Mouse (Mus musculus): Measurements from ENCODE around the gene Cfap46.
"Not testable (repeated sequence)": the region's sequence is repeated elsewhere in the genome, so short reads cannot be mapped to it uniquely, and the experiment has no call there.

Cfap46 gene

DNA sequence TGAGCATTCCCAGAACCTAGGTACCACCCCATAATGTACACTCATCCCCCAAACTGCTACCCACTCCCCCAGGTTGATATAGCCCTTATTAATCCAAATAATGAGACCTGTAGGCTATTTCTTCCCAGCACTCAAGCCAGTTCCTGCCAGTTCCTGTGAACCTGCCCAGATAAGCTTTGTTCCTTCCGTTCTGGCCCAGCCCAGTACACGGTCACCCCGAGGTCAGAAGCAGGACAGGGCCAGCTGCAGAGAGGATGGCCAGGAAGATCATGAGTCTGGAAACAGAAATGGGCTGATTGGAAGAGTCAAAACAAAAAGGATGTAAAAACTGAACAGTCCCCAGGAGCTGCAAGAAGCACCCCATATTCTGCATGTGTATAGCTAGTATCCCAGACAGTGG, 20.3 kb downstream of the Cfap46 start:
- DNase-seq (ENCODE audit: low spot score), result no peak

DNA sequence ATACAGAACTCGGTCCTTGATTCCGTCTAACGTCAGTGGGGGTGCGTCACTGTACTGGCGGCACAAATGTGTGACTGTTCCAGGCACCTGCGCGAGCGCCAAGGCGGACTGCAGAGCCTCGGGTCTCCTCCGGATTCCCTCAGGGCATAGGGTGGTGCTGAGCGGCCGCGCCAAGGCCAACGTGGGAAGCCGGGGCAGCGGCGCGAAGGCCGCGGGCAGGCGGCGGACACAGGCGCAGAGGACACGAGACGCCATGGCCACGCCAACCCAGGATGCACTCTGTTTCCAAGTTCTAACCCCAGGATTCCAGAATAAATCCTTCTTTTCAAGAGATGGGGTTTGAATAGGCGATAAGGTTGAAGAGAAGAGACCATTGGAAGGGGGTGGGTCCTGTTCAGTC, 23.7 kb downstream of the Cfap46 start:
- DNase-seq (ENCODE audit: low spot score), result not testable (repeated sequence)

DNA sequence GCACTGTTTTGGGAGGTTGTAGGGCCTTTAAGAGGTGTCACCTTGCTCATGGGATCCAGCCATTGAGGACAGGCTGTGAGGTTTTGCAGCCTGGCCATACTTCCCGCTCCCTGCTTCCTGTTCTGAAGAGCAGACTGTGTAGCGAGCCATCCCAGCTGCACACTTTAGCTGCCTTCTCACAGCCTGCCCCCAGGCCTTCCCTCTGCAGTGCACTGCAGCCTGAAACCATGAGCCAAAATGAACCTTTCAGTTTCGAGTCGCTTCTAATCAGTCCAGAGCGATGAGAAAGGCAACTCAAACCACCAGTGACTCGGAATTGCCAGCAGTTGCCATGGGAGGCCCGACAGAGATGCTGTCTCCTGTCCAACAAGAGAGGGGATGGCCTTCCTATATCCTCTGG, 33.9 kb downstream of the Cfap46 start:
- DNase-seq (ENCODE audit: low spot score), result no peak

DNA sequence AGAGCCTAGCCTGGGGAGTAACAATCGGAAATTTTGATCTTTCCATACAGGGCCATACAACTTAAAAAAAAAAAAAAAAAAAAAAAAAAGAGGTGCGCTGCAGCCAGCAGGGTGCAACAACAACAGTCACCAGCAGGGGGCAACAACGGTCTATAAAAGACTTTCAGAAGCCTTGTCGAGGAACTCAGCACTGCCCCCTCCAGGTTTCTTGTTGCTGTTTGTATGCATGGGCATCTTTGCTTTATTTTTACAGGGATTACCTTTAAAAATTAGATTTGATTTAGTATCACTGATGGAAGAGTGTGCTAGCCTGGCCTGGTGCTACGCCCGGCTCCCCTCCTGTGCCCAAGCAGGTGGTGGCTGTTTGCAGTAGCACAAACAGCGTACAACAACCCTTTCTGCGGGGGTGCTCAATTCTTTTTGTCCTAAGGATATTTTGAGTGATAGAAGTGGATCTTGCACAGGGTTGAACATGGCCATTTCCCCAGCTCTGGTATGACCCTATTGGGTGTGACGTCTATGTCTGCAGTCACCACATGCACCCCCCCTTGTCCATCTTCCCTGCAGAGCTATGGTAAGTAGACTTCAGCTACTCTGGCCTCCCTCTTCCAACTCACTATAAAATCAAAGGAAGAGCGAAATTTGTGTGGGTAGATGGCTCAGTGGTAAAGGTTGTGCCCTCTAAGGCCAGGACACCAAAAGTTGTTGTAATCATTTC, 35.4 kb downstream of the Cfap46 start:
- DNase-seq (ENCODE audit: low spot score), result peak; percentile 93

DNA sequence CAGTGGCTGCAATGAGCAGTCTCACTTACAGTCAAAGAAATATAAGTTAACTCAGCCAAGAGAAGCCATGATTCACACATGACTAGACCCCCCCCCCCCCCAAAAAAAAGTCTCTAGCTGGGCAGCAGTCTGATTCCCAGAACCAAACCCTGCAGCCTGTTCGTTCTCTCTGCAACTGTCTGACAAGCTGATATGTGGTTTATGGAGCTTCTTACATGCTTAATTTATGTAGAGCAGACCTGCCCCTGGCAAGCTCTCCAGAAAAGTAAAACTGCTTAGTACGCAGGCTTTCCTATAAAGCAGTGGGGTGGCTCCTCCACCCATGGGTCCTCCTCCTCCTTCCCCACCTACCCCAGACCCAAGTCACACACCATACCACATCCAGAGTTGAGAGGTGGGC, 50.2 kb downstream of the Cfap46 start:
- DNase-seq (ENCODE audit: low spot score), result no peak

DNA sequence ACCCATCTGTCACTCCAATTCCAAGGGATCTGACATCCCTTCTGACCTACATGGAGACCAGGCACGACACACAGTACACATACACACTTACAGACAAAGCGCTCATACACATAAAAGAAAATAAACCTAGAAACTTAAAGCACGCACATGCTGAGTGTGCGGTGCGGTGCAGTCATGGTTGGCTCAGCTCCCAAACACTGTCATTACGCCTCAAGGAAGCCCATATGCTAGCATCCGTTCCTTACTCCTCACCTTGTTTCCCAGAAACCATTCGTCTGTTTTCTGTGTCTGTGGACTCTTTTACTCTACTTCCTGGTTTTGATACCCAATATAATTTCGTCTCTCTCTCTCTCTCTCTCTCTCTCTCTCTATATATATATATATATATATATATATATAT, 58.5 kb downstream of the Cfap46 start:
- no peak for DNase-seq (ENCODE audit: low spot score)

DNA sequence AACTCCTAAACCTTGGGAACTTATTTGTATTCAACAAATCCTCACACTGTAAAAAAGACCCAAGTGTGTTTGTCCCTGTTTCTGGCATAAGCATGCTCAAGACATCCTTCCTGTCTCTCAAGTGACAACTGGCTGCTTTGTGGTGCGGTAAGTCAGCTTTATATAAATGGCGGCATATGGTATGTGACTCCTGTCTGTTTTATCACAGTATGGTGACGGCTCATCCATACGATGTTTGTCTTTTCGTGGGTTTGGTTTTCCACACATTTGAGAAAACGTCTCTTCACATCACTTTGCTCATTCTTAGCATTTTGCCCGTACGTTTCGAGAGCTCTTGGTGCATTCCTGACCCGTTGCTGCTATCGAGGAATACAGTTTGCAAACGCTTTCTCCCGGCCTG, 61.0 kb downstream of the Cfap46 start:
- no peak for DNase-seq (ENCODE audit: low spot score)

DNA sequence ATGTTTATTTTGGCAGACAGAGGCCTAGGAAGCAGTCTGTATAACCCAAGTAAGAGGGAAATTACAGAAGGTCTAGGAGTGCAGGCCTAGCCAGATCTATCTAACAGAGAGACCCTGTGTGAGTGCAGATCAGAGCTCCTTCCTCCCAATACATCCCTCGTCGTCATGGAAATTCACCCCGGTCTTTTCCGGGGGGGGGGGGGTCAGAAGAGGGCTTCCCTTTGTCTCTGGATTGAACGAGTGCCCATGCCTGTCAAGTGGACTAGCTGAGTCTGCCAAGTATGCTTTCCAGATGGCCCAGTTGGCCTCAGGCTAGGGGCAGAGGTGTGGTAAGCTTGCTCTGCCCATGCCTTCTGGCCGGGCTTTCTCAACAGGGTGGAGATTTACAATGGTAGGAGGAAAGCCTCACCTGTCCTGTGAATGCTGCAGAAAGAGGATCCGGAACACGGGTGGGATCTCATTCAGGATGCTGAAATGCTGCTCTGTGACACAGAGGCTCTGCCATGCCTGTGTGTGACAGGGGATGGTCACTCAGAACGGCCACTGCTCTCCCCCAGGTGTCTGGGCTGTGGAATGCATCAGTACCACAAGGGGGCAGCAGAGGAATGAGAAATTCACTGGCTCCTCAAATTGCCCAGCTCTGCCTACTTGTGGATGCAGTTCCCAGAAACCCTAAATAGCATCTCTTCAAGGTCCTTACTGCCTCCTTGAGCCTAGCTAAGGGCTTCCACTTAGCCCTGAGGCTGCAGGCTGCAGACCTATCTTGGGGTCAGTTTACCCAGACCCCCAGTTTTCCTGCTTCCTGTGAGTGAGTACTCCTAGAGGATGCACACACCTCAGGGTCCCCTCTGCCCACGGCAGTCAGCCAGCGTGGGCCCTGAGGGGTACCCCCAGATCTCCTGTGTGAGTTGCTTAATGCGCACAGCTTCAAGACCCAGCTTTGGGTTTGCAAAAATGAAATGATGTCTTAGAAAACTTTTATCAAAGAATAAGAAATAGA, 67.5 kb downstream of the Cfap46 start:
- peak; percentile 62 for DNase-seq (ENCODE audit: low spot score)

DNA sequence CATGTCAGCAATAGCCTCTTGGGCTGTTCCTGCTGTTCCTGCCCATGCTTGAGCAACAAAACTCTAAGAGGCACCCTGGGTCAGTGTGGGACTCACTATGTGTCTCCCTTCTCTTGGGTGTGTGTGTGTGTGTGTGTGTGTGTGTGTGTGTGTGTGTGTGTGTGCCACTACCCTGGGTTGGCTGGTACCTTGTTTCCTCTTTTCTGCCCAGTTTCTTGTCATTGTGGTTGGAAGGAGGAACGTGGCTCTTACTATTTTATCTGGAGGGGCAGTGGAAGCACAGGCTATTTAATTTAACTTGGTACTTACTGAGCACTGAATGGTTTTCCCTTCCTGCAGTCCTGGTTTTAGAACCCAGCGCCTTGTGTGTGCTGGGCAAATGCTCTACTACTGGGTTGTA, 73.3 kb downstream of the Cfap46 start:
- no peak for DNase-seq (ENCODE audit: low spot score)

DNA sequence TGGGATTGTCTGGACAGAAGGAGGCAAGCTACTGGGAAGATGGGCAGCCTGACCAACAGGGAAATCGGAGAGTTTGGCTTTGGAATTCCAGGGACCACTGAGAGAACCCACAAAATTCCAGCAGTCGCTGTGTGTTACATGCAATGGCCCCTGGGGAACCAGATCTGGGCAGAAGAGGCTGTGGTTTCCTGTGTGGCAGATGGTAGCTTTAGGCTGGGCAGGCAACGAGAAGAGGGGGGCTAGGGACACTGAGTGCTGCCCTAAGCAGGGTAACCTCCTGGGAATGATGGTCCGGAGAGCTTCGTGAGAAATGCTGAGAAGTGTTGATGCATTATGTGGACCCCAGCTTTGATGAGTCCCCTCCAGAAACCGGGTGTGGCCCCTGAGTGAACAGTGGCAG, 87.8 kb downstream of the Cfap46 start:
- DNase-seq (ENCODE audit: low spot score), result no peak

DNA sequence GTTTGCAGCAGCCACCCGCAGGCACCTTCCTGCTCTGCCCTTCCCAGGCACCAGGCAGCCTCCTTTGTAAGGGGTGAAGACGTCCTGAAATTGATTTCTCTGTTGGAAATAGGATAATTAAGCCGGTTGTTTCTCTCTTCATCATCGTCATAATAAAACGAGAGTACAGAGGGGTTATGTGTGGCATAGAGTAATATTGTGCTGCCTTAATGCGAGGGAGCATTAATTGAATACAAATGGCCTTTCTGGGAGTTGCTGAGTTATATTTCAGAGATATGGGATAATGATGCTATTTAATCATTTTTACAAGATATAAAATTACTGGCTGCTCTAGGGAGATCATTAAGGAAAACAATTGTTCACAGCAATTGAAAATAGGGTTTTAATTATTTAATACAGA, 88.3 kb downstream of the Cfap46 start:
- no peak for DNase-seq (ENCODE audit: low spot score)

DNA sequence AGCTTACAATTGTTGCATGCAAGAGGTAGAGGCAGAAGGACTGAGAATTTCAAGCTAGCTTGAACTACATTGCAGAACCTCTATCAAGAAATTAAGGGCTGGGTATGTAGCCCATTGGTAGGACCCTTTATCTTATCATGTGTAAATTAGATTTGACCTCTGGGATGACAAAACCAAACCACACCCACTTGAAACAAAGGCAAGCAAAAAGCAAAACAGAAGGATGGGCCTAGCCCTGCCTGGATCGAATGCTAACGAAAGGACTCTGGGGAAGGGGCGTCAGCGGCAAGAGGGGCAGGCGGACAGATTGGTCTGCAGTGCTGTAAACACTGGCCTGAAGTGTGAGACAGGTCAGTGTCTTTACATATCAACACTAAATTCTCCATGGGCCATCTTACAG, 92.3 kb downstream of the Cfap46 start:
- no peak for DNase-seq (ENCODE audit: low spot score)

DNA sequence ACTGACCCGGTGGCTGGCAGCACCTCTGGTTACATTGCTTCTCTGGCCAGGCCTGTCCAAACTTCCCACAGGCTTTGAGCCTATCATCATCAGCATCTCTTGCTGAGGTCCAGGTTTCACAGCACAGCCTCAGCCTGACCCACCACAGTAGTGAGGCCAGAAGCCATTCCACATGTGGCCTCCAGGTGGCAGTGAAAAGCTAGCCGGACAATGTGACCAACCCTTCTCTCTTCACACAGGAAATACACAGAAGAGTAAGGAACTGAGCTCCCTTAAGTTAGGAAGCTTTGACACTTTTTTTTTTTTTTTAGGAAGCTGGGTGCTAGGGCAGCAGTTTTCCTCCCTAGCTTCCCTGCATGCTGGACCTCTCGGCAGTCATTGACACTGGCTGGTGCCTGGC, 93.3 kb downstream of the Cfap46 start:
- no peak for DNase-seq (ENCODE audit: low spot score)

DNA sequence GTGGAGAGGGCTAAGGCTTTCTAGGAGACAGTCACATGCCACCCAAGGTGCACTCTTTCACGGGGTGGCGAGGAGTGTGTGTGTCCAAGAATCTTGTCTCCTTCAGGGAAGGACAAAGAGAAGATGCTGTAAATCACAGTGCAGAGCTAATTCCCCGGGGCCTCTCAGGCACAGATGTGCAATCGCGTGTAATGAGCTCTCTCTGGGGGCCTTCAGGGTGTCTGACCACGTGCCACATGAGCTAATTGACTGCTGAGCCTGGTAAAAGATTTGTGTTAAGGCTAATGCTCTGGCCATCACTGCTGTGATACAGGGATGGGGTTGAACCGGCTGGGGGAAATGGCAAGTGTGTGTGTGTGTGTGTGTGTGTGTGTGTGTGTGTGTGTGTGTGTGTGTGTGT, 95.7 kb downstream of the Cfap46 start:
- DNase-seq (ENCODE audit: low spot score), result no peak

DNA sequence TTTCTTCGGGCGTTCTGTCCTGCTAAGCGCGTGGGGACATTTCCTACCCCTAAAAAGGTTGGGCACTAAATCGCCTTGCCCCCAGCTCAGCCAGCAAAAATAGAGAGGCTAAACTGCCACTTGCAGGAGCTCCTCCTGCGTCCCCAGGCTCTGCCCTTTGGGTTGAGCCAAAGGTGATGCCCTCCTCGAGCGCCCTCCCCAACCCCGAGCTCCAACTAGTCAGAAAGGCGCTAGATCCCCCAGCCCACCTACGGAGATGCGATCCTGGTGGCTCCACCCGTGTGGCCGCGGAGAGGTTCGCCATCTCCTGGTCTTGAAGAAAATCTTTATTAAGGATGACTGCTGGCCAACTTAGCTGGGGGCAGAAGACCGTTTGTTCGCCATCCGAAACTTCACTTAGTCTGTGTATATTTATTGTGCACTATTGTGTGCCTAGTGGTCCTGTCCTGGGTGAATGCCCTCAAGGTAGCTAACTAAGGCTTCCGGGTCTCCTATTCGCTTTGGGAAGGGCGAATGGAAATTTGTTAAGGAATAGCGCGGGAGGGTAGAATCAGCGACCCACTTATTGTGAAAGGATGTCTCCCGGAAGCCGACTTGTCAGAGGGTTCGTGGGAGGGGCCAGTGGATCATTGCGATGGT, 98.3 kb downstream of the Cfap46 start:
- DNase-seq (ENCODE audit: low spot score), result no peak

DNA sequence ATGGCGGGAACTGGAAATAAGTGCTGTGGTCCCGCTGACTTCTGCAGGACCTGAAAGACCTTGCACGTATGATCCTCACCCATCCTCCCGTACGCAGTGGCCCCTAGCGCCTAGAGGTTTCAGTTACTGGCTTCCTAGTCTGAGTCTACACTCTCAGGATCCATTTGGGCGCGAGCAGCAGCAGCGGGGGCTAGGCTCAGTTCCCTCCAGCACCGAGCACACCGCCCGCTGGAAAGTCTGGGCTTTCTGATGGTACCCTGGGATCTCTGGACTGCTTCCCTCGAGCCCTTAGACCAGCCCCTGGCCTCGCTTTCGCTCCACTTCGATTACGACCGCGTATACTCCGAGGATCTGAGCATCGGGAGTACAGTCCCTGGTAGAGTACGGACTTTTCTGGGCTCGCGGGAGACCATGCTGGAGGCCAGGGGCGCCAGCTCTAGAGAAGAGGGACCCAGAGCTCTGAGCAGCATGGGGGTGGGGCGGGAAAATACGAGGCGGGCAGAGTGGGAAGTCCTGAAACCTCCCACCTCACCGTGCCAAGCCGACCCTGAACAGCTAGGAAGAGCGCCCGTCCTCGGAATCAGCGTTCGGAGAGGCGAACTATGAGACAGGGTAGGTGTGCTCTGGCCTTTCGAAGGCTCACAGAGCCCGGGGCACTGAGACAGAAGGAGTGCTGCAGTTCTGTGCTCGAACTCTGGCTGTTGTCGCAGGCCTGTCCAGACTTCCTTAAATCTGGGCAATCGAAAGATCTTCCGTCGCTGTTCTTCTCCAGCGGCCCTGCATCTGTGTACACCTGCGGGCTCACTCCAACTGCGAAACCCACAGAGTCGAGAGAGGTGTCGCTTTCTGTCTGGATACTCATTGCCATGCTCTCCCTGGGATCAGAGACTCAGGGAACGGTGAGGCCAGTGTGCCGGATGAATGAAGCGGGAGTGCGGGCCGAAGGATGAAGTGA, 99.1 kb downstream of the Cfap46 start:
- no peak for DNase-seq (ENCODE audit: low spot score)

DNA sequence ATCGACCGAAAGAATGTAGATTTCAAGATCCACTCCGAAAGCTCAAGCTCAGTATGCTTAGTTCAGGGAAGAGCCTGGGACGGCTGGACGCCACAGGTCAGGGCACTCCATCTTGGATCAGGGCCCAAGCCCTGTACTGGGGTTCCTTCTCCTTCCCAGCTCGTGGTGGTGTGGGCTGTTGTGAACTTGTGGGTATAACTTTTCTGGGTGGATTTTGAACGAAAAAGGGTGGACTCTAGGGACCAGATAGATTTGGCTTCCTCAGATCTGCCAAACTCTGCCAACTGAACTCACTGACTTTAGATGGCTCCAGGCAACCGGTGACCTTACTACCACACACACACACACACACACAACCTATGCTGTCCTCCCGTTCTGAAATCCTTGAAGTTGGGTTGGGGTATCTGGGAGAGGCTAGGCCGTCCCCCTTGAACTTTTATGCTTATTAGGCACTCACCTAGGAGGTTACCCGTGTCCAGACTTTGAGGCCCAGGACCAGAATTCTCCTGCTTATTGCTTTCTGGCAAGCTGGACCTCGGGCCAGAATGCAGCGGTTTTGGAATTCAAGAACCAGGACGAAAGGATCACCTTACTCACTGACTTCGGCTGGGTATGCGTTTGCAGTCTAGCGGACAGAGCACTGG, 100.4 kb downstream of the Cfap46 start:
- DNase-seq (ENCODE audit: low spot score), result no peak

DNA sequence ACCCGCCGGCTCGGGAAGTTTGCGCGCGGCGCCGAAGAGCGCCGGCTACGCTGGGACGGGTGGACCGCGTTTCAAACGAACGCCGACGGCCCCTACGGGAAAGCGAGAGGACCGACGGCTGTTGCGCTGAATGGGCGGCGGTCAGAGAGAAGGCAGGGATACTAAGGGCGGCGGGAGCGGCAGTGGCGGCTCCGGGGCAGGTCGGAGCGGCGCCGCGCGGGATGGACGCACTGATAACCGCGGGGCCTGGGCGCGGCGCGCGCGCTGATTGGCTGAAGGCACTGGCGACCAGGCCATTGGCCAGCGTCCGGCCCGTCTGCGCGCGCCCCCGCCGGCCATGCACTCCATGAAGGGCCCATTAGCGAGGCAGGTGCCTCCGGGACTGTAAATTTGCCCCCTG, 101.0 kb downstream of the Cfap46 start, which contains the start of gene Nkx6-2:
Gene Nkx6-2, minus strand, starts transcription at position 203 of the 400 bp plus-strand sequence.
- no peak for DNase-seq (ENCODE audit: low spot score)

DNA sequence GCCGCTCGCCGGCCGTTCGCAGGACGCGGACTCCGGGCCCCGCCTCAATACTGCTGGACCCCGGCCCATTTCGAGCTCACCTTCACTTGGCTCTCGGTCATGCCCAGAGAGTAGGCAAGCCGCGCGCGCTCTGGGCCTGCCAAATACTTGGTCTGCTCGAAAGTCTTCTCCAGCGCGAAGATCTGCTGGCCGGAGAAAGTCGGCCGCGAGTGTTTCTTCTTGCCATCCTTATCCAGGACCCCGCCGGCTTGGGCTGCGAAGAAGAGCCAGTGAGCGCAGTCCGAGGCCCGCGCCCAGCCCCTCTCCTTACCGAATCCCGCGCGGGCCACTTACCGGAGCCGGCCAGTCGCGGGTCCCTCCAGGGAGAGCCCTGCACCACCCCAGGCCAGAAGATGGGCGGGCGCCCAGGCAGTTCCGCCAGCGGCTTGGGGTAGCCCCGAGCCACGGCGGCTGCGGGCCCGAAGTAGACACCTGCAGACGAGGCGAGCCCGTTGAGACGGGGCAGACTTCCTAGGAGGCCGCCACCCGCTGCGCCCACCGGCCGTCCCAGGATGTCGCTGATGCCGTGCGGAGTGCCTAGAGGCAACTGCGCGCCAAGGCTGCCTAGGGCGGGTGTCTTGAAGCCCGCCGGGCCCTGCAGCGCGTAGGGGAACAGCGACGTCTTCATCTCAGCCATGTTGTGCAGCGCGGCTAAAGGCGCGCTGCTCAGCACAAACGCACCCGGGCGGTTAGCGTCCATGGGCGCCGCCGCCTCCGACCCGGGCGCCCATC, 101.6 kb downstream of the Cfap46 start:
- no peak for DNase-seq (ENCODE audit: low spot score)

Measured in ovary, postnatal 14 days (tissue).